Mouse (Mus musculus) ovary, postnatal 14 days (tissue): Measurements from ENCODE around the gene Prkg1.

ENCODE experiments used
- DNase-seq: peaks from one replicate; pipeline ENCODE4 v3.0.0; 2022; ENCODE audit warnings: low spot score

The Prkg1 gene

DNA sequence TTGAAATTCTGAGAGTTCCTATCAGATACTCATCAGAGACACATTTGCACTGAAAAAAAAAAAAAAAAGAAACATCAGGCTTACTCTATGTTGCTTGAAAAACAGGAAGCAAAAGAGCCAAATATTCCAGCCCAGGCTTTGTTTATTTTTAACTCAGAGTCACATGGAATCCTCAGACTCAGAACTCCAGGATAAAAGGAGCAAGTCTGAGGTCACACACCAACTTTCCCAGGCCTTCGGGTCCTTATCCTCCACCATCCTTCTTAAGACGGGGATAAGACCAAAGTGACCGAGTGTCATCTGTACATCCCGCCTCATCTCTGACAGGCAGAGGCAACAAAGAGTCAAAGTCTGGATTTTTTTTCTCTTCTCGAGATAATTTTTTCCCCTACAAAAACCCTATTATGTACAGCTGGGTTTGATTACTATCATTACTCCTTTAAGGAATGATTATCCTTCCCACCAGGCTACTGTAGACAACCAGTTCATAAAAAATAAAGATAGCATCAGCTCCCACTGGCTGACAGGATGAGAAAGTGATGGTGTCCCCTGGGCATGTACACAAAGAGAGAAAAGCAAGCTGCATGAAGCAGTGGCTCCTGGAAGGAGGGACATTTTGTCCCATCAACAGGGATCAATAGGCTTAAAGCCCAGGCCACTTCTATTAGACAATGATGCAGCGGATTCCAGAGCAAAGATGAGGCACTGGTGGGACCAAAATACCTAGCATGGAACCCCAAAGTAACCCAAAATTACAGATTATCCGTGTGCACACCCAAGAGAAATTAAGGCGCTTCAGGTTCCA is 21.4 kb downstream of the Prkg1 start:
- DNase-seq: no peak

- DNase-seq: no peak
Observed at GRCm38 (mm10) chr19:31714900-31715299, 49.9 kb downstream of the Prkg1 start.

DNA sequence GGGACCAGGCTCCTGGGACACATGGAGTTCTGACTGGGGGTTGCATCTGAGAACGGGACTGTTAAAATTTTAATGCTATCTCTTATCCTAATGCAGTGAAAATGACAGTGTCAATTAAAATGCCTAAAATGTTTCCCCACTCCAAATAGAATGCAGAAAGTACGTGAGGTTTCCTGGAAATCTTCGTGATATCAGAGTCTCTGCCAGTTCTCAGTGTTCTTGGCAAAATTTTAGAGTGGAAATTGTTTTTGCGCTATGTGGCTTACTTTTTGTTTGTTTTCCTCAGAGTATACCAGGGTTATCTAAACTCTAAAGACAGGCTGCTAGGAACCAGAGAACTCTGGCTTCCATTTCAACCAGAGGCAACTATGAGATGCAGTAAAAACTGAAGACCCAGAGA is 50.4 kb downstream of the Prkg1 start:
- DNase-seq: no peak

GRCm38 (mm10) chr19:31713321-31713720 is 51.5 kb downstream of the Prkg1 start:
- no peak for DNase-seq

- no peak for DNase-seq
Observed at GRCm38 (mm10) chr19:31710336-31710735, 54.5 kb downstream of the Prkg1 start.

- no peak for DNase-seq
Observed at GRCm38 (mm10) chr19:31703991-31704390, 60.8 kb downstream of the Prkg1 start.

DNA sequence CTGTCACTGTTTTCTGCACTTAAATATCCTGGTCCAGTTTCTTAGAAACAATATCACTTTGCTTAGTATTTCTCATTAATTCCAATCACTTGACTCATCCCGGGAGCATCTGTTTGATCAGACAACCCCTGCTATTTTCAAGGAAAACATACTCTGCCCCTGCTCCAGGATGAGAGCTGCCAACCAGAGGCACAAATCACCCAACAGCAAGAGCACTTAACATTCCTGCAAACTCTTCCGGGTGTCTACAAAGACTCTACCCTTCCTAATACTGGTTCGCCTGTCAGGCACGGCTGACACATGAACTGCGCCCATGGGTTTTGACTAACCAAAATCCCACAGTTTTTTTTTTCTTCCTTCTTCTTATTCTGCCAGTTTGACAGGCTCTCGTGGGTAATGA is 65.9 kb downstream of the Prkg1 start:
- no peak for DNase-seq

- DNase-seq: no peak
Observed at GRCm38 (mm10) chr19:31680821-31681220, 84.0 kb downstream of the Prkg1 start.

- no peak for DNase-seq
Observed at GRCm38 (mm10) chr19:31678324-31678723, 86.5 kb downstream of the Prkg1 start.

DNA sequence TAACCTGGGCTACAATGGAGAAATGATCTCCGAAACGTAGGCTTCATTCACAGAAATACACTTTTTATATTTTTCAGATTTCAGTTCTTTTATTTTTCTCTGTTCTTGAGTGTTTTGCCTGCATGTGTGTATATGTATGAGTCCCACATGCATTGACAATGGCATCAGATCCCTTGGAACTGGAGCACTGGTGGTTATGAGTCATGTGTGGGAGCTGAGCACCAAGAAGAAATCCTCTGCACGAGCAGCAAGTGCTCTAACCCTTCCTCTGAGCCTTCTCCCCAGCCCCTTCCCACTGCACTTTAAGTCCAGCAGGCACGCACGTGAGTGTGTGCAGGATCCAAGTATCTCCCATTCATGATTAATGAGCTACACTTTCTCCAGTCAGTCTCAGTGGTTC is 93.1 kb downstream of the Prkg1 start:
- no peak for DNase-seq

- no peak for DNase-seq
Observed at GRCm38 (mm10) chr19:31665007-31665406, 99.8 kb downstream of the Prkg1 start.

- peak; percentile 35 for DNase-seq
Observed at GRCm38 (mm10) chr19:31664159-31664991, 100.5 kb downstream of the Prkg1 start.

DNA sequence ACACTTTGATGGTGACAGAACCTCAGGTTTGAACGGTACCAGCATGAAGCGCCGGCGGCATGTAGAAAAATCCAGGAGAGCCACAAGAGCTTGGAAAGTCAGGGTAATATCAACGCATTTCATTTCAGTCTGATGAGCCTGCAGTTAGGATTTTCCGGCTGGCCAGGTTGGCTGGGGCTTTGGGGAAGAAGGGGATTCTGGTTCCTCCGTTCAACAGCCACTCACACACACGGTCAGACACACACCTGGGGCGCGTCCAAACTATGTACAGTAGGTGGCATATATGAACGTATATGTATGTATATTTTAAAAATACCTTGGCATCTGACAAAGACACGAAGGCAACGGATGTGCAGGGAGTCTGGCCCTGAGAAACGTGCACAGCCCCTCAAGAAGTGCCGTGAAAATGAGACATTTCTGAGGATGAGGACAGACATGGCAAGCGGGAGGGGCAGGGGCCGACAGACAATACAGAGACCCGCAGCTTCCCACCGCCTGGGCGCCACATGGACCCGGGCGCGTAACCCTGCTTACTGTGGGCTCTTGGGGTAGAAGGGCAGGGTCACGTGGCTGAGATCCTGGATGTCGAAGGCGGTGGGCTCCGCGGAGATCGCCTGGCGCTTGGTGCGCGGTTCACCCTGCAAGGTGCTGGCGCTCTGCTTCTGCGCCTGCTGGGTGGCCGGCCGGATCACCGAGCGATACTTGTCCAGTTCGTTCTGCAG is 101.2 kb downstream of the Prkg1 start:
- no peak for DNase-seq

DNA sequence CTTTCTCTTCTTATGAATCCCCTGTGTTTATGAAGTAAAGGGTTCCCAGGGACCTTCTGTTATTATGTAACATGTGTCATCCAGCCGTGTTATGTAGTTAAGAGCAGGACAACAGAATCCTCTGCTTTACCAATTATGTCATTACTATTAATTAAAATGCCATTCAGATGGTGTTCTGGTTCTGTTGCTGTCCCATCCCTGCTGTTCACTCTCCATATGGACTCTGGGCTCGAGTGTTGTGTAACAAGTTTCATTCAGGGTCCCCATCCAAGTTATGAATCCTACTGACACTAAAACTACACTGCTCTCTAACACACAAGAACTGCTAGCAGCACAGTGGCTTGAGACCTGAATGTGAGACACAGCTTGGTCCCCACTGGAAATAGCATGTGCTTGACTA is 102.0 kb downstream of the Prkg1 start:
- no peak for DNase-seq

- DNase-seq: no peak
Observed at GRCm38 (mm10) chr19:31658751-31659397, 106.0 kb downstream of the Prkg1 start.

DNA sequence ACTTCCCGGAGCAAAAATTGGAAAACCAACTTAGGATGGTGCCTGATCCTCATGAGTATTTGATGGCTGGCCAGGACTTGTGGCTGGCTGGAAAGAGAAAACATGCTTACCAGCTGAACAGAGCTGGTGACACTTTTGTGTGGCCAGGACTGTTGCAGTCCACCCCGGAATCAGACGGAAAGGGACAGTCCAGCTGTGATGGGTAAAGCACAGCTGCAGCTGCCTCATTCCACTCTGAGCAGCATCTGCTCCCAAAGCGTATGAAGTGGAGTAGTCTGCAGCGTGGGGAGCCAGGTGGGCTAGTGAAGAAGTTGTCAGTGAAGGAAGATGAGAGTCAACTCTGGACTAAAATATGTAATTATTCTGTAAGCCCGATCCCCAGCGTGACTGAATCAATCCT is 108.6 kb downstream of the Prkg1 start:
- no peak for DNase-seq

DNA sequence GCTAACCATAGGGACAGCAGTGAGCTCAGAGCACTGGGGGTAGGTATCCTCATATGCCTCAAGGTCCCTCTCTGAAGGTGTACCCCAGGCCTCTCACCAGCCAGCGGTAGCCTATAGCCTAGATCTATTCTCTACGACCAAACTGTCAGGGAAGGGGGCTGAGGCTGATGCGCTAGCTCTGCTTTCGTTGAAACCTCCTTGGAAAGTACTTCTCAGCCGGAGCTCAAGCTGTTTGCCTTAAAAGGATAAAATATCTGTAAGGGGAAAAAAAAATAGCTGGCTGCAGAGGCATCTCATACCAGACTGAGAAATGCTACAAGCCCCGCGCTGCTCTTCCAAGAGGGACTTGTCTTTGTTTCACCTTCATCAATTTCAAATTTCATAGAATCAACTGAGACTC is 109.0 kb downstream of the Prkg1 start:
- no peak for DNase-seq

DNA sequence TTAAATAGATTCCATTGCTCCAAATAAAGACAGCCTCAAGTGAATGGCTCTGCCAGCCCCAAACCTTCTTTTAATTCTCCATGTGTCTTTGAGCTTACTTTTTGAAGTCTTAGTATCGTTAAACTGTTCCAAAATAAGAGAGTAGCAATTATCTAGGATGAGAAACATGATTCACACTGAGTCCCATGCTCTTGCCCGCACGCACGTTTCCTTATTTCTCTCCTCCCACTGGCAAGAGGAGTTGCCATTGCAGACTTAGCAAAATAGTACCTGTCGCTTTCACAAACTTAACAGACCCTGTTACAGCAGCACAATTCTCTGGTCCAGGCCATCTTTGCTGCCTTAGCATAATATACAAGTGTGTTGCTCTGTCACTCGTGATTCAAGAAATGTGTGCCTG is 110.8 kb downstream of the Prkg1 start:
- DNase-seq: no peak

DNA sequence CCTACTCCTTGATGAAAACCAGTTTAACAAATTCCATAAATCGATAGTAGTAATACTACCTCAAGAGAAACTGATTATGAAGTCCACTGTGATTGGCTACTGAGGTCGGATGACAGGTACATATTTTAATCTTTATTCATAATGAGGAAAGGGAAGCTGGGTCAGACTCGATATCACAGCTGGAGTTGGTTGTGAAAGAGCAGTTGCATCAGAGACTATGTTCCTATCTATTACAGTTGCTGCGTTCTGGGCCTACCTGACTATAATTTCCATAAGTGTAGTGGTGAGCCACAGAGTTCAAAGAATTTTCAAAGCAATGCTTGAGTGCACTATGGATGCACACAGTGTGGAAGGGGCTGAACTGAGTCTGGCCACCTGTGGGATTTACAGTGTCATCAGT is 114.4 kb downstream of the Prkg1 start:
- no peak for DNase-seq

- DNase-seq: no peak
Observed at GRCm38 (mm10) chr19:31647492-31647891, 117.3 kb downstream of the Prkg1 start.

GRCm38 (mm10) chr19:31630899-31631869 is 133.6 kb downstream of the Prkg1 start:
- no peak for DNase-seq
